Mouse (Mus musculus) lung, adult 2 months (tissue): Measurements from ENCODE around the gene Zfp503. TPM values are rescaled to one million over a fixed set of nuclear protein-coding genes. Genes with fewer than 3 reads are reported as not detected.

Experiments
- DNase-seq: peaks from one replicate; pipeline ENCODE4 v3.0.0; 2022
- H3K4me1 ChIP-seq: fragments of 200-500 bp; 2 replicates; pipeline ENCODE4 v1.6.1; 2011; ENCODE audit warnings: low read length; ENCODE audit not compliant: control insufficient read depth, insufficient read depth
- H3K4me3 ChIP-seq: fragments of 200-500 bp; replicated peaks from 2 replicates; pipeline ENCODE3; 2011; ENCODE audit warnings: low read depth, mild to moderate bottlenecking, control low read depth, low read length; ENCODE audit errors: extremely low read depth
- CTCF ChIP-seq: fragments of 200-500 bp; IDR thresholded peaks from 2 replicates; pipeline ENCODE4 v1.5.1; 2011; ENCODE audit warnings: mild to moderate bottlenecking, low read length, control low read depth; ENCODE audit not compliant: insufficient read depth
- POLR2A ChIP-seq: fragments of 200-500 bp; IDR thresholded peaks from 2 replicates; pipeline ENCODE4 v1.6.1; 2011; ENCODE audit warnings: low read depth, mild to moderate bottlenecking, control low read depth, low read length, borderline replicate concordance; ENCODE audit errors: extremely low read depth
- WGBS: fragments of 180-500 bp; shearing (Covaris S2); methylation state at CpG from one replicate; pipeline ENCODE4 v1.1.7; 2018; 5-methylcytosine and 5-hydroxymethylcytosine counted together
- polyA plus RNA-seq: library from polyadenylated mRNA; depleted of rRNA; stranded (reverse); fragments of >200 nt; gene quantifications from 2 replicates; pipeline ENCODE4 v1.2.3, GENCODE M21; 2012; rRNA removed

Zfp503 gene
- polyA plus RNA-seq, 1 experiment, result 48.6 TPM

DNA sequence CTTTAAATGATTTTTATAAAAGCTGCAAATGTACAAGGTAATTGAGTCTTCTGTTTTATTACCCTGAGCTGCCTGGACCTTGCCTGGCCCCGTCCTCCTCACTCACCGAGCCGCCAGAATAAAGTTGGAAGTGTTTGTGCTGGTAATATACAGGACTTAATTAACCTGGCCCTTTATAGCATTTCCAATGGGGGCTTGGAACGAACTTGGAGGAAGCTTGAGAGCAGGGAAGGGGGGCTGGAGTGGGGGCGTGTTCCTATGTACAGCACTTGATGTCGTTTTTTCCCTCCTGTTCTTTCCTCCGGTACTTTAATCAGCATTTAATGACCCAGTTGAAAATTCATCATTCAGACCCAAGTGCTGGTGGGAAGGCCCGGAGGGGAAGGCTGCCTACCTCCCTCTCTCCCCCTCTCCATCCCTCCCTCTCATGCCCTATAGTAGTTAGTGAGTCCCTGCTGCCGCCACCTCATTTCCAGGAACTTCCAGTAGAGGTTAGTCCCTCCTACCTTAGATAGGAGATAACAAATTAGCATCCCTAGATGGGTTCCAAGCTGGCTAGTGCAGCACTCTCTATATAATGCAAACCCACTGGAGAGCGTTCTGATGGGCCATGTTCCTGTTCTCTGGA lies 37.4 kb downstream of the Zfp503 start:
- Histone ChIP-seq H3K4me1 (no peaks in the 10 kb centered on the region), H3K4me3 (no peak overlapping the region)
- TF ChIP-seq CTCF, result no peak
- DNase-seq, result no peak
- 79% methylated on average over 10 of the region's 10 CpGs for WGBS

DNA sequence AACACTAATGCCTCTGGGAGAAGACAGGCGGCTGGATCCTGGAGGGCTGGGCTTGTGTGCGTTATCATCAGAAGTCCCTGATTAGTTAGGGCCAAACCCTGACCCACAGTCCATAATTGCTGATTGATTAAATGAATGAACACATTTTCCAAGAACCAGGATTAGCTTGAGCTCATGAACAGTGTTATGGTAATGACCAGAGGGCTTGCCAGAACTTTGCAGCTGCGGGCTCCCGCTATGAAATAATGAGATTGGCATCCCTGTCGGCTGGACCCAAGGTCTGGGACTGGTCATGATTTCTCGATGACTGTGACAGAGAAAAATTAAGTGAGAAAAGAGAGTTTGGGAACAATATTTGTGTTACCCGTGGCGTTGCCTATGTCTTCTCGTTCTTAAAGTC lies 44.5 kb downstream of the Zfp503 start:
- TF ChIP-seq POLR2A (no peak), CTCF (no peak)
- WGBS, result 69% methylated on average over 9 of the region's 9 CpGs

GRCm38 (mm10) chr14:21941581-21941980 lies 47.8 kb downstream of the Zfp503 start:
- Histone ChIP-seq H3K4me1 (no peaks in the 10 kb centered on the region), H3K4me3 (no peak overlapping the region)
- DNase-seq, result no peak
- WGBS, result 46% methylated on average over 2 of the region's 2 CpGs
- TF ChIP-seq CTCF, result no peak
- TF ChIP-seq POLR2A, result no peak

More for the DNA sequence above, 44.5 kb downstream of the Zfp503 start:
- Histone ChIP-seq H3K4me3 (no peak overlapping the region), H3K4me1 (no peaks in the 10 kb centered on the region)
- no peak for DNase-seq

- H3K4me3 ChIP-seq, result no peak overlapping the region
- 89% methylated on average over 2 of the region's 2 CpGs for WGBS
- H3K4me1 ChIP-seq, result no peaks in the 10 kb centered on the region
- DNase-seq, result no peak
- no peak for TF ChIP-seq POLR2A
Observed at GRCm38 (mm10) chr14:21937116-21937515, 52.3 kb downstream of the Zfp503 start.

GRCm38 (mm10) chr14:21936102-21936630 lies 53.2 kb downstream of the Zfp503 start:
- TF ChIP-seq POLR2A (no peak), CTCF (no peak)

More at GRCm38 (mm10) chr14:21936102-21936630, 53.2 kb downstream of the Zfp503 start:
- DNase-seq, result no peak
- WGBS, result 64% methylated on average over 6 of the region's 6 CpGs
- Histone ChIP-seq H3K4me1 (no peaks in the 10 kb centered on the region), H3K4me3 (no peak overlapping the region)

Other genes starting within 250 kb of the Zfp503 start
- gene Samd8, start 239.1 kb downstream of the Zfp503 start, polyA plus RNA-seq, result 12.1 and 13.3 TPM in 2 replicates
- gene Dusp13, start 238.4 kb downstream of the Zfp503 start, polyA plus RNA-seq, result 0.52 and 6.7 TPM in 2 replicates
- gene Vdac2, start 164.4 kb downstream of the Zfp503 start, polyA plus RNA-seq, result 95.7 and 96.6 TPM in 2 replicates
- 12.7 and 13.9 TPM in 2 replicates for gene Comtd1, start 140.6 kb downstream of the Zfp503 start, polyA plus RNA-seq
- 1.3 and 1.8 TPM in 2 replicates for gene Lrmda, start 30.1 kb upstream of the Zfp503 start, polyA plus RNA-seq